Mouse (Mus musculus): ENCODE results near the gene Dcaf12. TPM values are rescaled to one million over a fixed set of nuclear protein-coding genes. Genes with fewer than 3 reads are reported as not detected.
A peak's percentile ranks its signal among the peaks of the same experiment; 100 is the strongest.

Gene Dcaf12
- polyA plus RNA-seq, 1 experiment, result 84.7 TPM

GRCm38 (mm10) chr4:41349199-41349591 is 34.5 kb upstream of the Dcaf12 start:
- Histone ChIP-seq H3K4me3 (ENCODE audit: control insufficient read depth, low read depth, low read length) (peak overlapping the region; percentile 94), H3K27me3 (ENCODE audit: control insufficient read depth, insufficient read depth, low read length) (no peaks in the 10 kb centered on the region), H3K36me3 (ENCODE audit: control insufficient read depth, insufficient read depth, low read length) (no peaks in the 10 kb centered on the region), H3K27ac (ENCODE audit: control insufficient read depth, insufficient read depth, low read depth, low read length) (peak overlapping the region; percentile 64), H3K4me1 (ENCODE audit: control insufficient read depth, insufficient read depth, low read length) (peaks cover 2% of the 10 kb centered on the region; the same call in 1 of the 2 replicates)
- TF ChIP-seq CTCF (IDR thresholded peaks at IDR 0.05; ENCODE audit: control insufficient read depth, insufficient read depth, insufficient replicate concordance, low read depth, low read length), result no peak
- no peak for TF ChIP-seq POLR2A (IDR thresholded peaks at IDR 0.05; ENCODE audit: control insufficient read depth, low read depth, low read length)

GRCm38 (mm10) chr4:41348584-41349198 is 34.0 kb upstream of the Dcaf12 start, which contains the start of gene Ubap1:
Gene Ubap1 (plus strand): TSS chr4:41348996.
- H3K4me3 ChIP-seq (ENCODE audit: control insufficient read depth, low read depth, low read length), result peak within 1 kb of the TSS; percentile 94
- TF ChIP-seq CTCF (IDR thresholded peaks at IDR 0.05; ENCODE audit: control insufficient read depth, insufficient read depth, insufficient replicate concordance, low read depth, low read length) (no peak), POLR2A (IDR thresholded peaks at IDR 0.05; ENCODE audit: control insufficient read depth, low read depth, low read length) (peak; percentile 97)
- H3K4me1 ChIP-seq (ENCODE audit: control insufficient read depth, insufficient read depth, low read length), result peaks cover 2% of the 10 kb centered on the region; the same call in 1 of the 2 replicates
- no peaks in the 10 kb centered on the region for H3K27me3 ChIP-seq (ENCODE audit: control insufficient read depth, insufficient read depth, low read length)
- H3K36me3 ChIP-seq (ENCODE audit: control insufficient read depth, insufficient read depth, low read length), result no peaks in the 10 kb centered on the region
- H3K27ac ChIP-seq (ENCODE audit: control insufficient read depth, insufficient read depth, low read depth, low read length), result peak within 1 kb of the TSS; percentile 64

GRCm38 (mm10) chr4:41347839-41348238 is 33.1 kb upstream of the Dcaf12 start:
- Histone ChIP-seq H3K4me1 (ENCODE audit: control insufficient read depth, insufficient read depth, low read length) (peaks cover 2% of the 10 kb centered on the region; the same call in 1 of the 2 replicates), H3K36me3 (ENCODE audit: control insufficient read depth, insufficient read depth, low read length) (no peaks in the 10 kb centered on the region), H3K27me3 (ENCODE audit: control insufficient read depth, insufficient read depth, low read length) (no peaks in the 10 kb centered on the region), H3K27ac (ENCODE audit: control insufficient read depth, insufficient read depth, low read depth, low read length) (no peak overlapping the region), H3K4me3 (ENCODE audit: control insufficient read depth, low read depth, low read length) (no peak overlapping the region)
- TF ChIP-seq POLR2A (IDR thresholded peaks at IDR 0.05; ENCODE audit: control insufficient read depth, low read depth, low read length), result no peak
- no peak for TF ChIP-seq CTCF (IDR thresholded peaks at IDR 0.05; ENCODE audit: control insufficient read depth, insufficient read depth, insufficient replicate concordance, low read depth, low read length)

- Histone ChIP-seq H3K4me3 (ENCODE audit: control insufficient read depth, low read depth, low read length) (no peak overlapping the region), H3K36me3 (ENCODE audit: control insufficient read depth, insufficient read depth, low read length) (no peaks in the 10 kb centered on the region), H3K27me3 (ENCODE audit: control insufficient read depth, insufficient read depth, low read length) (no peaks in the 10 kb centered on the region), H3K27ac (ENCODE audit: control insufficient read depth, insufficient read depth, low read depth, low read length) (no peak overlapping the region), H3K4me1 (ENCODE audit: control insufficient read depth, insufficient read depth, low read length) (peaks cover 2% of the 10 kb centered on the region; the same call in 1 of the 2 replicates)
- TF ChIP-seq CTCF (IDR thresholded peaks at IDR 0.05; ENCODE audit: control insufficient read depth, insufficient read depth, insufficient replicate concordance, low read depth, low read length) (no peak), POLR2A (IDR thresholded peaks at IDR 0.05; ENCODE audit: control insufficient read depth, low read depth, low read length) (no peak)
Observed at GRCm38 (mm10) chr4:41346011-41346410, 31.3 kb upstream of the Dcaf12 start.

- Histone ChIP-seq H3K36me3 (ENCODE audit: control insufficient read depth, insufficient read depth, low read length) (no peaks in the 10 kb centered on the region), H3K4me3 (ENCODE audit: control insufficient read depth, low read depth, low read length) (no peak overlapping the region), H3K4me1 (ENCODE audit: control insufficient read depth, insufficient read depth, low read length) (no peaks in the 10 kb centered on the region), H3K27me3 (ENCODE audit: control insufficient read depth, insufficient read depth, low read length) (no peaks in the 10 kb centered on the region), H3K27ac (ENCODE audit: control insufficient read depth, insufficient read depth, low read depth, low read length) (no peak overlapping the region)
- TF ChIP-seq CTCF (IDR thresholded peaks at IDR 0.05; ENCODE audit: control insufficient read depth, insufficient read depth, insufficient replicate concordance, low read depth, low read length), result 0 out of 2 replicates have a peak, but pooled peaks have one; percentile 2
- no peak for TF ChIP-seq POLR2A (IDR thresholded peaks at IDR 0.05; ENCODE audit: control insufficient read depth, low read depth, low read length)
Observed at GRCm38 (mm10) chr4:41340912-41341550, 26.3 kb upstream of the Dcaf12 start.

GRCm38 (mm10) chr4:41336546-41336945 is 21.9 kb upstream of the Dcaf12 start:
- H3K27me3 ChIP-seq (ENCODE audit: control insufficient read depth, insufficient read depth, low read length), result no peaks in the 10 kb centered on the region
- TF ChIP-seq POLR2A (IDR thresholded peaks at IDR 0.05; ENCODE audit: control insufficient read depth, low read depth, low read length) (no peak), CTCF (IDR thresholded peaks at IDR 0.05; ENCODE audit: control insufficient read depth, insufficient read depth, insufficient replicate concordance, low read depth, low read length) (no peak)
- no peaks in the 10 kb centered on the region for H3K36me3 ChIP-seq (ENCODE audit: control insufficient read depth, insufficient read depth, low read length)

GRCm38 (mm10) chr4:41331698-41332421 is 17.2 kb upstream of the Dcaf12 start:
- no peaks in the 10 kb centered on the region for H3K36me3 ChIP-seq (ENCODE audit: control insufficient read depth, insufficient read depth, low read length)
- no peaks in the 10 kb centered on the region for H3K27me3 ChIP-seq (ENCODE audit: control insufficient read depth, insufficient read depth, low read length)
- TF ChIP-seq CTCF (IDR thresholded peaks at IDR 0.05; ENCODE audit: control insufficient read depth, insufficient read depth, insufficient replicate concordance, low read depth, low read length) (no peak), POLR2A (IDR thresholded peaks at IDR 0.05; ENCODE audit: control insufficient read depth, low read depth, low read length) (no peak)
- H3K4me3 ChIP-seq (ENCODE audit: control insufficient read depth, low read depth, low read length), result no peak overlapping the region
- H3K27ac ChIP-seq (ENCODE audit: control insufficient read depth, insufficient read depth, low read depth, low read length), result no peak overlapping the region
- no peaks in the 10 kb centered on the region for H3K4me1 ChIP-seq (ENCODE audit: control insufficient read depth, insufficient read depth, low read length)

More at GRCm38 (mm10) chr4:41336546-41336945, 21.9 kb upstream of the Dcaf12 start:
- no peak overlapping the region for H3K27ac ChIP-seq (ENCODE audit: control insufficient read depth, insufficient read depth, low read depth, low read length)
- no peak overlapping the region for H3K4me3 ChIP-seq (ENCODE audit: control insufficient read depth, low read depth, low read length)
- no peaks in the 10 kb centered on the region for H3K4me1 ChIP-seq (ENCODE audit: control insufficient read depth, insufficient read depth, low read length)
